Mouse (Mus musculus) C2C12 (cell line): ENCODE results near the gene Jak2.

ENCODE experiments used
- CEBPB ChIP-seq: IDR thresholded peaks from one replicate; pipeline ENCODE4 v1.6.1; 2011; ENCODE audit warnings: low read depth, mild to moderate bottlenecking, control low read depth, moderate library complexity
- CTCF ChIP-seq: IDR thresholded peaks from one replicate; pipeline ENCODE4 v1.5.1; 2011; ENCODE audit not compliant: control insufficient read depth, insufficient read depth, insufficient read length
- FOSL1 ChIP-seq: IDR thresholded peaks from one replicate; pipeline ENCODE4 v1.8.0; 2011; ENCODE audit warnings: mild to moderate bottlenecking, low read length; ENCODE audit not compliant: poor library complexity, insufficient read depth, severe bottlenecking
- MAX ChIP-seq: IDR thresholded peaks from one replicate; pipeline ENCODE4 v1.6.1; 2011; ENCODE audit warnings: mild to moderate bottlenecking, control low read depth
- MYOD1 ChIP-seq: IDR thresholded peaks from one replicate; pipeline ENCODE4 v1.6.1; 2011; ENCODE audit warnings: low read depth; ENCODE audit not compliant: control insufficient read depth, insufficient read length
- MYOG ChIP-seq: IDR thresholded peaks from one replicate; pipeline ENCODE4 v1.6.1; 2011; ENCODE audit not compliant: control insufficient read depth, insufficient read length; ENCODE audit errors: extremely low read depth
- USF1 ChIP-seq: IDR thresholded peaks from one replicate; pipeline ENCODE4 v1.6.1; 2011; ENCODE audit warnings: low read depth, mild to moderate bottlenecking, control low read depth, moderate library complexity

GRCm38 (mm10) chr19:29249933-29250332 is 1.7 kb upstream of the Jak2 start:
- TF ChIP-seq CTCF, result no peak
- no peak for TF ChIP-seq USF1
- TF ChIP-seq MAX, result no peak
- TF ChIP-seq MYOD1, result no peak
- TF ChIP-seq MYOG, result no peak
- TF ChIP-seq FOSL1, result no peak
- no peak for TF ChIP-seq CEBPB
